Mouse (Mus musculus): ENCODE results near the gene Cldn15. TPM values are rescaled to one million over a fixed set of nuclear protein-coding genes. Genes with fewer than 3 reads are reported as not detected.
A peak's percentile ranks its signal among the peaks of the same experiment; 100 is the strongest.

The Cldn15 gene
- polyA plus RNA-seq (2012; ENCODE audit: insufficient read depth, insufficient read length, low replicate concordance, missing spikeins) = not detected in 2 replicates

GRCm38 (mm10) chr5:136966331-136966730 lies at the start of gene Cldn15:
Cldn15 (plus strand) TSS chr5:136966616.
- Histone ChIP-seq H3K4me3 (ENCODE audit: insufficient read depth, low read depth, low read length) (no peak within 1 kb of the TSS), H3K27ac (ENCODE audit: insufficient read depth, low read depth, low read length) (no peak within 1 kb of the TSS), H3K4me1 (ENCODE audit: control insufficient read depth, insufficient read depth, low read length) (peaks cover 7% of the 10 kb centered on the region; the same call in 1 of the 2 replicates)
- 71% methylated on average over 6 of the region's 6 CpGs for WGBS
- TF ChIP-seq CTCF (IDR thresholded peaks at IDR 0.05; ENCODE audit: insufficient read depth, low read depth, low read length) (no peak), POLR2A (IDR thresholded peaks at IDR 0.05; ENCODE audit: insufficient read depth, low read depth, low read length) (no peak)

- peaks cover 3% of the 10 kb centered on the region; the same call in 1 of the 2 replicates for H3K4me1 ChIP-seq (ENCODE audit: control insufficient read depth, insufficient read depth, low read length)
- 94% methylated on average over 8 of the region's 8 CpGs for whole genome bisulfite sequencing
- no peak for TF ChIP-seq CTCF (IDR thresholded peaks at IDR 0.05; ENCODE audit: insufficient read depth, low read depth, low read length)
- TF ChIP-seq POLR2A (IDR thresholded peaks at IDR 0.05; ENCODE audit: insufficient read depth, low read depth, low read length) = no peak
- H3K4me3 ChIP-seq (ENCODE audit: insufficient read depth, low read depth, low read length) = no peak overlapping the region
- H3K27ac ChIP-seq (ENCODE audit: insufficient read depth, low read depth, low read length) = no peak overlapping the region
Measured at GRCm38 (mm10) chr5:136917613-136918242, 48.7 kb upstream of the Cldn15 start.

- Histone ChIP-seq H3K4me3 (ENCODE audit: insufficient read depth, low read depth, low read length) (peak overlapping the region; percentile 90), H3K4me1 (ENCODE audit: control insufficient read depth, insufficient read depth, low read length) (peaks cover 3% of the 10 kb centered on the region; the same call in 1 of the 2 replicates), H3K27ac (ENCODE audit: insufficient read depth, low read depth, low read length) (peak overlapping the region; percentile 85)
- 1% methylated on average over 38 of the region's 38 CpGs for WGBS
- TF ChIP-seq CTCF (IDR thresholded peaks at IDR 0.05; ENCODE audit: insufficient read depth, low read depth, low read length) (no peak), POLR2A (IDR thresholded peaks at IDR 0.05; ENCODE audit: insufficient read depth, low read depth, low read length) (no peak)
Measured at GRCm38 (mm10) chr5:136918655-136919472, 47.6 kb upstream of the Cldn15 start.

GRCm38 (mm10) chr5:136919546-136920301 lies 46.7 kb upstream of the Cldn15 start:
- peak overlapping the region; percentile 90 for H3K4me3 ChIP-seq (ENCODE audit: insufficient read depth, low read depth, low read length)
- whole genome bisulfite sequencing = 17% methylated on average over 18 of the region's 18 CpGs
- H3K4me1 ChIP-seq (ENCODE audit: control insufficient read depth, insufficient read depth, low read length) = peaks cover 3% of the 10 kb centered on the region; the same call in 1 of the 2 replicates
- no peak for TF ChIP-seq POLR2A (IDR thresholded peaks at IDR 0.05; ENCODE audit: insufficient read depth, low read depth, low read length)
- no peak for TF ChIP-seq CTCF (IDR thresholded peaks at IDR 0.05; ENCODE audit: insufficient read depth, low read depth, low read length)
- no peak overlapping the region for H3K27ac ChIP-seq (ENCODE audit: insufficient read depth, low read depth, low read length)

GRCm38 (mm10) chr5:136922830-136923229 lies 43.6 kb upstream of the Cldn15 start:
- no peak for TF ChIP-seq CTCF (IDR thresholded peaks at IDR 0.05; ENCODE audit: insufficient read depth, low read depth, low read length)
- H3K27ac ChIP-seq (ENCODE audit: insufficient read depth, low read depth, low read length) = no peak overlapping the region
- 84% methylated on average over 9 of the region's 9 CpGs for WGBS
- H3K4me3 ChIP-seq (ENCODE audit: insufficient read depth, low read depth, low read length) = no peak overlapping the region
- H3K4me1 ChIP-seq (ENCODE audit: control insufficient read depth, insufficient read depth, low read length) = peaks cover 3% of the 10 kb centered on the region; the same call in 1 of the 2 replicates

GRCm38 (mm10) chr5:136923751-136924478 lies 42.5 kb upstream of the Cldn15 start:
- H3K4me3 ChIP-seq (ENCODE audit: insufficient read depth, low read depth, low read length) = no peak overlapping the region
- 81% methylated on average over 7 of the region's 7 CpGs for WGBS
- peaks cover 3% of the 10 kb centered on the region; the same call in 1 of the 2 replicates for H3K4me1 ChIP-seq (ENCODE audit: control insufficient read depth, insufficient read depth, low read length)
- no peak for TF ChIP-seq CTCF (IDR thresholded peaks at IDR 0.05; ENCODE audit: insufficient read depth, low read depth, low read length)
- no peak for TF ChIP-seq POLR2A (IDR thresholded peaks at IDR 0.05; ENCODE audit: insufficient read depth, low read depth, low read length)
- H3K27ac ChIP-seq (ENCODE audit: insufficient read depth, low read depth, low read length) = no peak overlapping the region

- Histone ChIP-seq H3K4me1 (ENCODE audit: control insufficient read depth, insufficient read depth, low read length) (peaks cover 3% of the 10 kb centered on the region; the same call in 1 of the 2 replicates), H3K4me3 (ENCODE audit: insufficient read depth, low read depth, low read length) (no peak overlapping the region), H3K27ac (ENCODE audit: insufficient read depth, low read depth, low read length) (no peak overlapping the region)
- TF ChIP-seq POLR2A (IDR thresholded peaks at IDR 0.05; ENCODE audit: insufficient read depth, low read depth, low read length) = no peak
- peak; percentile 37; the same call in 1 of the 2 replicates for TF ChIP-seq CTCF (IDR thresholded peaks at IDR 0.05; ENCODE audit: insufficient read depth, low read depth, low read length)
- 15% methylated on average over 4 of the region's 4 CpGs for WGBS
Measured at GRCm38 (mm10) chr5:136929073-136929472, 37.3 kb upstream of the Cldn15 start.

- WGBS = 87% methylated on average over 14 of the region's 14 CpGs
- TF ChIP-seq CTCF (IDR thresholded peaks at IDR 0.05; ENCODE audit: insufficient read depth, low read depth, low read length) (no peak), POLR2A (IDR thresholded peaks at IDR 0.05; ENCODE audit: insufficient read depth, low read depth, low read length) (no peak)
- peaks cover 3% of the 10 kb centered on the region; the same call in 1 of the 2 replicates for H3K4me1 ChIP-seq (ENCODE audit: control insufficient read depth, insufficient read depth, low read length)
- H3K27ac ChIP-seq (ENCODE audit: insufficient read depth, low read depth, low read length) = no peak overlapping the region
- H3K4me3 ChIP-seq (ENCODE audit: insufficient read depth, low read depth, low read length) = no peak overlapping the region
Measured at GRCm38 (mm10) chr5:136931896-136932295, 34.5 kb upstream of the Cldn15 start.
